Mouse (Mus musculus) testis, adult 10 weeks (tissue): ENCODE measurements around the gene Slc37a2. TPM values are rescaled to one million over a fixed set of nuclear protein-coding genes. Genes with fewer than 3 reads are reported as not detected.

Experiments
- polyA plus RNA-seq: library from polyadenylated mRNA; stranded (reverse); fragments of 350-450 nt; fragmentation: Illumina TruSeq; extraction: RNeasy Lipid Tissue Mini Kit (QIAGEN cat#74804); gene quantifications from one replicate; pipeline ENCODE4 v1.2.3, GENCODE M21; 2014; ENCODE audit warnings: low read depth, low replicate concordance

Gene Slc37a2
- 3.3 TPM for polyA plus RNA-seq

GRCm38 (mm10) chr9:37255149-37255888 lies at the start of gene Slc37a2:
Gene Slc37a2 (minus strand): TSS chr9:37255738.

GRCm38 (mm10) chr9:37207929-37208411 lies 47.6 kb downstream of the Slc37a2 start, which contains the start of gene Tmem218:
Gene Tmem218 (plus strand): TSS chr9:37208223.

Other genes starting within 250 kb of the Slc37a2 start
- 24.7 TPM for gene Pknox2, start 108.3 kb downstream of the Slc37a2 start, polyA plus RNA-seq
- gene Tmem218, start 47.5 kb downstream of the Slc37a2 start, polyA plus RNA-seq: 8.6 TPM
- 35.5 TPM for gene Ccdc15, start 92.7 kb upstream of the Slc37a2 start, polyA plus RNA-seq
- 5.7 TPM for gene Hepacam, start 111.6 kb upstream of the Slc37a2 start, polyA plus RNA-seq
- gene Robo4, start 146.2 kb upstream of the Slc37a2 start, polyA plus RNA-seq: 0.11 TPM
- gene Robo3, start 177.5 kb upstream of the Slc37a2 start, polyA plus RNA-seq: not detected
- 34.6 TPM for gene Msantd2, start 233.6 kb upstream of the Slc37a2 start, polyA plus RNA-seq